Mouse (Mus musculus): Measurements from ENCODE around the gene Zmat5.

GRCm38 (mm10) chr11:4752836-4753235 is 48.4 kb downstream of the Zmat5 start:
- TF ChIP-seq POLR2A (IDR thresholded peaks at IDR 0.05; ENCODE audit: low read depth, low read length) (no peak), CTCF (conservative IDR thresholded peaks at IDR 0.05; ENCODE audit: insufficient read depth, insufficient read length, low read depth, low read length) (no peak)

All from kidney, adult 2 months (tissue).